Mouse (Mus musculus) mesoderm, embryonic 11.5 days (tissue): Measurements from ENCODE around the gene Rab15.
"Not testable (repeated sequence)": the region's sequence is repeated elsewhere in the genome, so short reads cannot be mapped to it uniquely, and the experiment has no call there.

ENCODE experiments used
- DNase-seq: peaks from one replicate; pipeline ENCODE4 v3.0.0-alpha.2; 2012; ENCODE audit warnings: low read depth, low spot score

The Rab15 gene

DNA sequence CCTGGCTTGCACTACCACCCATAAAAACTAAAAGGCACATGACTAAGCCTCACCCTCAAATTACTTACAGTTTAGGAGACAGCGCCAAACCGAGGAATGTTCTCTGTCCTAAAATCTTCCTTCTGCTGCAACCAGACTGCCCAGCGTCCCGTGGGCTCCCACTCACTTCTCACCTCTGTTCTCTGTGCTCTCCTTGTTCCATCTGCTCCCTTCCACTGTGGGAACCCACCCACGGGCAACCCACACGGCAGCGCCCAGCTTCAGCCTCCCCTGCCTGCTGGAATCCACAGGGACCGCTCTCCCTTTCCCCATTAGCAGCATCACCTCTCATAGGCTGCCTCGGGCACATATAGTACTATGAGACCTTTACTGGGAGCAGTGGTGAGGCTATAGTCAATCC, 3.8 kb downstream of the Rab15 start:
- DNase-seq: no peak

DNA sequence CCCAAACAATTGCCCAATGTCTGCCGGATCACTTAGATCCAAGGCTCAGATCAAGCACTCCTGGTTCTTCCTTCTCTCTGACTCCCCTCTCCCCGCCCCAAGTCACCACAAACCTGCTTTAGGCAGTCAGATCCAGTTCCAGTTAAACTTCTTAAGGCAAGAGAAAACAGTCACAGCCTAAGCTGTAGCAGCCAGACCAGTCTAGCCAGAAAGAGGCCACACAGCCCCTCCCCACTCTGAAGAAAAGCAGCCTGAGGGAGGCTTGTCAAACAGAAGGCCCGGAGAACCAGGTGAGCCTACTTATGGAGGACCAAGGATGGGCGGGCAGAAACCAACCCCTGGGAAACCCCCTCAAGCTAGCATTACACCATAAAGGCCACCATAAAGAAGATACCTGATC, 4.6 kb downstream of the Rab15 start:
- no peak for DNase-seq

DNA sequence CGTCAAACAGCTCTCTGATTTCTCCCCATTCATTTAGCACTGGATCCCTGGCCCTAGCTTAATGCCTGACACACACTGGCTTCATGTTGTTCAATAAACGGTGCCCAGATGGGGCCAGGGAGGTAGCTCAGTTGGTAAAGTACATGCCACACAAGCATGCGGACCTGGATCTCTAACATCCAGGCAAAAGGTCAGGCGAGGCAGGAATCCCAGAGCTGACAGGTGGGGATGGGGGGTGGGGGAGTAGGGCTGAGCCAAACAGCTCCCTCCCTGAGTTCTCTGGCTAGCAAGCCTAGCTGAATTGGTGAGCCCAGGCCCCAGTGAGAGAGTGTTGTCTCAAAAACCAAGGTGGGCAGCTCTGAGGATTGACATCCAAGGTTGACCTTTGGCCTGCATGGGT, 5.5 kb downstream of the Rab15 start:
- DNase-seq: no peak

- DNase-seq: no peak
Measured at GRCm38 (mm10) chr12:76816720-76817119, 6.0 kb downstream of the Rab15 start.

DNA sequence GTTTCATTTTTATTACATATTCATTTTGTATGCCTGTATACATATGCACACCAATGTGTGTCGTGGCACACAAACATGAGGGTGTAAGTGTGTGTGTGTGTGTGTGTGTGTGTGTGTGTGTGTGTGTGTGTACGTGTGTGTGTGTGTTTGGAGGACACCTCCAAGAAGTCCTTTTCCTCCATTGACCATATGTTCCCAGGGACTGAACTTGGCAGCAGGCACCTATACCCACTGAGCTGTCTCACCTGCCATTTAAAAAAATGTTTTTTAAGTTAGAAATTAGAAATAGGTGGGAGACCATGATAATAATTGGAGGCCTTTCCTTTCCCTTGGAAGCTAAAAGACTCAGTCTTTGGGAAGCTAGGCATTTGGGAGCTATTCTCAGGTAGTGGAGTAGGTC, 8.6 kb downstream of the Rab15 start:
- no peak for DNase-seq

- no peak for DNase-seq
Measured at GRCm38 (mm10) chr12:76813543-76813942, 9.2 kb downstream of the Rab15 start.

GRCm38 (mm10) chr12:76811006-76811405, 11.7 kb downstream of the Rab15 start:
- no peak for DNase-seq

DNA sequence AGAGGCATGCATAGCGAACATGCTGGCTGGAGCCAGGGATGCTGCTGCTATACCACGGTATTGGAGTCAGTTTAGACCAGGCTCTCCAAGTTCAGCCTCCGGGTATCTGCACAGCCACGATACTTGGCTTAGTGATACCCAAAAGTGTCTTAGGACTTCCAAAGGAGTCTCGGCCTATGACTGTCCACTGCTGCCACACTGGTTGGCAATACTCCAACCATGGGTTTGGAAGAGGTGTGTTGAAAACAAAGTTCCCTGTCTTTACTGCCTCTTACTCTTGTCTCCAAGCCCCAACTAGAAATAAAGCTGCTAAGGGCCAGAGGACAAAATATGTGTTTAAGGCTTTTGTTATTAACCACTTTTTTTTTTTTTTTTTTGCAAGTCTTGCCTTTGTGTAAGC, 12.2 kb downstream of the Rab15 start:
- no peak for DNase-seq

DNA sequence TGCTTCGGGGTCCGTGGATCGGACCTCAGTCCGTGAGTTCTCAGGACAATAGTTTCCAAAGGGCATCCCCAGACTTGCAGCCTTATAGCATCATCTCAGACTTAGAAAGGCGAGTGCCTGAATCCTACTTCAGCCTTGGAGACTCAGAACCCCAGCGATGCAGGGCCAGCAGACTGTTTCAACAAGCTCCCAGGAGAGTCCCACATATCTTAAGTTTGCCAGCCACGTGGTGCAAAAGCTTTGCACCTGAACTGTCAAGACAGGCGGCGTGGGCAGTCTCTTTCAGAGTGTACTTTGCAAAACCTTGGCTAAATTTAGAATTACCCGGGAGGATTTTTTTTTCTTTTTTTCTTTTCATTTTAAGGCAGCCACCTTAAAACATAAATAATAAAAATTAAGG, 14.9 kb downstream of the Rab15 start:
- DNase-seq: no peak

- no peak for DNase-seq
Measured at GRCm38 (mm10) chr12:76805056-76805811, 17.5 kb downstream of the Rab15 start.

GRCm38 (mm10) chr12:76803700-76804252, 18.9 kb downstream of the Rab15 start:
- peak; percentile 59 for DNase-seq

DNA sequence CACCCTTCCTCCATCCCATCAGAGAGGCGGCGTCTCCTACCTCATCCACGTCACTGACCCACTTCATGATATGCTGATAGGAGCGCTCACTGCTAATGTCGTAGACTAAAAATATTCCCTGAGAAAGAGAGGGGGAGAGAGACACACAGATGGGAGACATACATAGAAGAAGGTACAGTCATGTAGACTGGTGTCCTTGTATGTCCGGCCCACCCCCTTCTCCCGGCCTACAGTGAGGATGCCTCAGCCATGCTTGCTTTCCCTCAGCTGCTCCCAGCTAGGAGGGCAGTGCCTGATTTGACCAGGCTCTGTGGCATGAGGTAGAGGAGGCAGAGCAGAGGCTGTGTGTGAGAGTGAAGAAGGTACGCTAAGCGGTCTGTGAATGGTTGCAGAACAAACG, 19.7 kb downstream of the Rab15 start:
- no peak for DNase-seq

GRCm38 (mm10) chr12:76798008-76798720, 24.5 kb downstream of the Rab15 start:
- no peak for DNase-seq

DNA sequence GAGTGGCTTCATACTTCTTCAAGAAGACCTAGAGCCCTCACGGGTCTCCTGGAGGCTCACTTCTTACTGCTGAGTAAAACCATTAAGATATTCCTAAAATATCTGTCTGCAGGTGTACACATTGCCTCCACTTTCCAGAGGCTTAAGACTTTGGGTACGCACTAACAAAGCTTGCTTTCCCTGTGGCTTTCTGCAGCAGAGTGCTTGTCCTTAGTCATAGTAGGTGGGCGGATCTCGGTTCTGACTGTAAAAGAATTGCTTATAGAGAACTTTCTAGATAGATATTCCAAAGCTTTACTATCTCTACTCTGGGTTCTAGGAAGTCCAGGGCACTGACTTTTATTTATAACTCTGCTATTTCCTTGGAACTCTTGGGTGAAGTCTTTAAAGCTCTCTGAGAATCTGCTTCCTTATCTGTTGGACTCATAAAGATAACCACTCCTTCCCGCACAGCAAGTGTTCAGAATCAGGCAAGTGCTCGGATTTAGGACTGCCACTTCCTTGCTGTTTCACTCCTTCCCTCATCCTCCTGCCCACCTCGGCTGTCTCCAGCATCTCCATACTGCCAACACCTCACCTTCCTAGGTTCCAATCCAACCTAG, 25.7 kb downstream of the Rab15 start:
- DNase-seq: no peak

DNA sequence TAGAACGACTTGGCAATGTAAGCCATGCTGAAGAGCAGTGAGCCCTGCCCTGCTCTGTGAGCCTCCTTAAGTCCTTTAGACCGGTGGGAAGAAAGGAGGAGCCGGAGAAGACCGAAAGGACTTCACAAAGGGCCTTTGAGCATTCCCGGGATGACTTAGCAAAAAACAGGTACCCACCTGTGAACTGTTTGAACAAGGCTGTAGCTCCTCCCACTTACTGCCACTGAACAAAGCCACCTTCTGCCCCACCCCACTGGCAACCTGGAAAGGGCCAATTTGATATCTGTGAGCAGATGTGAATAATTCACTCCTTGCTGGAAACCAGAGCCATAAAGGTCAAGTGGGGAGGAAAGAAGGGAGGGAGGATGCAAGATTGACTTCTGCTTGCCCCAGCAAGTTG, 27.4 kb downstream of the Rab15 start, which contains the start of gene Gpx2:
Gene Gpx2, minus strand, starts transcription at position 205 of the 400 bp plus-strand sequence.
- no peak for DNase-seq

DNA sequence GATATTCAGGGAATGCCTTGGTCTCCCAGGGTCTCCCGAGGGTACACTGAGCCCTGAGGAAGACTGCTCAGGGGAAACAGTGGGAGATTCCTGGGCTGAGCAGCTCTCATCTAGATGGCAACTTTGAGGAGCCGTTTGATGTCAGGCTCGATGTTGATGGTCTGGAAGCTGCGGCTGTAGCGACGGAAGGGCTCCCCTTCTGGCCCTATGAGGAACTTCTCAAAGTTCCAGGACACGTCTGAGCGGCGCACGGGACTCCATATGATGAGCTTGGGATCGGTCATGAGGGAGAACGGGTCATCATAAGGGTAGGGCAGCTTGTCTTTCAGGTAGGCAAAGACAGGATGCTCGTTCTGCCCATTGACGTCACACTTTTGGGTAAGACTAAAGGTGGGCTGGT, 30.2 kb downstream of the Rab15 start:
- not testable (repeated sequence) for DNase-seq

DNA sequence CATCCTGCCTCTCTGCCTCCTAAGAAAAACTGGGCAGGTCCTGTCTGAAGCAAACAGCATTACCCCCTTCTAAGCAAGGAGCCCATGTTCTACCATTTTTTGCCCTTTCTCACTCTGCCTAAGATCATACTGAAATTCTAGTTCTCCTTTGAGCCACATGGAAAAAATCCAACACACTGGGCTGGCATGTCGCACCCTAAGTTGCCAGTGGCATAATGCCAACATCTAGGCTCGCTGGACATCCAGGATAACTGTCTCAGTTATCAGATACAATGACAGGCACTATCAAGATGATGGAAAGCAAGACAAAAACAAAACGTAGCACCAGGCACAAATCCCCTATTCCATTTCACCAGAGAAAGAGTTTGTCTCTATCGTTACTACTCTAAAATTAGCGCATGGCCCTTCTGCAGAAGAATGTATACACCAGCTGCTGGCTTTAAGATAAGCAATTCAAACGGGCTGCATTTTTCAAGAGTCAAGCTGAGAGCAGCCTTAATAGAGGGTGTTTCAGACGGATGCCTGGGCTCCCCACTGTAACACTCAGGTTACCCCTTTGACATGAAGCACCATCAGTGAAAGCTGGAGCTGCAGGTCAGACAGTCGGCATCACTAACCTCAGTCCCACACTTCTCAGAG, 32.1 kb downstream of the Rab15 start:
- DNase-seq: no peak

GRCm38 (mm10) chr12:76784056-76784619, 38.6 kb downstream of the Rab15 start:
- DNase-seq: no peak

DNA sequence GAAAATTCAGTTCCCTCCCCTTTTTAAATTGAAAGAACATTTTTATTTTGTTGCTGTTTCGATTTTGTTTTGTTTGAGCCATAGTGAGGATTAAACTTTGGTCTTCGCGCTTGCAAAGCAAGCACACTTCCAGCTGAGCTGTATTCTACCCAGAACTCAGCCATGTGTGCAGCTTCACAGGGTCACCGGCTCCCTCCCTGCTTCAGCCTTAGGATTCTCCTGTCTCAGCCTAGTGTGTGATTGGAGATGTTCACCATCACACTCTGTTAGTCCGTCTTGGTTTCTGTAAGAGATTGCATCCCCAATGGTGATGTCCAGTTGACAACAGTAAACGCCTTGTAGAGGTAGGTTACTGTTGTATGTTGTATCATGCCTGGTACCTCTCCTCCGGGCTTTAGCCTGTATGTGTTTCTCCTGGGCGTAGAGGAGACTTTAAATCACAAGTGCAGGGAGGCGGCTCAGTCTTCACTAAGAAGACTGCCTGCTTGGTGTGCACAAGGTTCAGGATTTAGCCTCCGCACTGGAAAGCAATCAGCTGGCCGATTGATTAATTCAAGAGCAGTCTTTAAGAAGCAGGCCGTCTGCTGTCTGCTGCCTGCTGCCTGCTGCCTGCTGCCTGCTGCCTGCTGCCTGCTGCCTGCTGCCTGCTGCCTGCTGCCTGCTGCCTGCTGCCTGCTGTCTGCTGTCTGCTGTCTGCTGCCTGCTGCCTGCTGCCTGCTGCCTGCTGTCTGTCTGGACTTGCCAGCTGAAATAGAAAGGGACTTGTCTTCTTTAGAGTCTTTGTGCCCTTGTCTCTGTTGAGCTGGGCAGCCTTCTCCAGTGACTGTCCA, 41.9 kb downstream of the Rab15 start:
- DNase-seq: no peak

DNA sequence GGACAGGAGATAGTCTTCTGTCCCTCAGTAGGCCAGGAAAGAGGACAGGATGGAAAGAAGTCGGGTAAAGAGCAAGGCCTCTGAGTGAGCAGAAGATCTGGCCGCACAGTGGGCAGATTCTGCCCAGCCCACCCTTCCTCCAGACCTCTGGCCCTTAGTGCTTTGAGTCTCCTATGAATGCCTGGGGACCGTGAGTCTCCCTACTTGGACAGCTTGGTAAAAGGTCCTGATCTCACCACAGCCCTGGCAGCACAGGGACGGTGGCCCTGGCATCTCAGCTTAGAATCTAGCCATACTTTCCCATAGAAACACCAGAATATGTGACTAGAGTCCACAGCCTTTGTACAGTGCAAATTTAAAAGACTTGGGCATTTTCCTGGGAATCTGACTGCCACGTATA, 42.8 kb downstream of the Rab15 start:
- no peak for DNase-seq
